Mouse (Mus musculus) heart, postnatal 25 days (tissue): ENCODE measurements at regions not wholly inside any gene's neighbourhood (a gene's known extent, or its start where the extent isn't known, plus 50 kb on each side); places are given as distances from the start of the nearest gene placed in this dataset.

Experiments used
- DNase-seq: peaks from one replicate; pipeline ENCODE4 v3.0.0; 2022; ENCODE audit warnings: low spot score
- intact Hi-C: fragments of 180-260 bp; cut with DNase I; formaldehyde crosslinking; loops from one replicate; pipeline ENCODE4 v1.15.1; 2025

GRCm38 (mm10) chr15:13859193-13859592 is 685.7 kb upstream of the Cdh6 start:
- DNase-seq: no peak
- intact Hi-C loops: loop anchor here (2.0 kb wide), 2 partner anchors 680 to 722 kb away; no protein-coding TSS in a partner anchor

- no peak for DNase-seq
Observed at GRCm38 (mm10) chr15:13854095-13854836, 680.8 kb upstream of the Cdh6 start.

More at GRCm38 (mm10) chr15:13854095-13854836, 680.8 kb upstream of the Cdh6 start:
- intact Hi-C loops: no loop called here
